Mouse (Mus musculus): ENCODE results near the gene Syt11.

Gene Syt11

DNA sequence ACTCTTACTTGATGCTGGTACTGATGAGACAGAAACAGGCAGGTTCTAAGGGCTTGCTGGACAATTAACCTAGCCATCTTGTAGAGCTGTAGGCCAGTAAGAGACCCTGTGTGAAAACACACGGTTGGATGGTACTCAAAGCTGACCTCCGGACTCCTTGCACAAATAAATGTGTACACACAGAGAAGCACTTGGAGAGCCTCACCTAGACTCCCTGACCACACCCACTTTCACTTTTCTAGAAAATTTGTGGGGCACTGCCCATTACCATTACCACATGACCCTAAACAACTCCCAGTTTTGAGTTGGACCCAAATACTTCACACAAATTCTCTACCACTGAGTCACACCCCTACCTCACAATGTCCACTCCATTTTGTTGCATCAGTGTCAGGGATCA lies 38.4 kb downstream of the Syt11 start:
- CTCF ChIA-PET: interaction anchor here (1.1 kb wide), 1 partner anchor 60 kb away, joined by 6 read pairs; no protein-coding TSS in a partner anchor

DNA sequence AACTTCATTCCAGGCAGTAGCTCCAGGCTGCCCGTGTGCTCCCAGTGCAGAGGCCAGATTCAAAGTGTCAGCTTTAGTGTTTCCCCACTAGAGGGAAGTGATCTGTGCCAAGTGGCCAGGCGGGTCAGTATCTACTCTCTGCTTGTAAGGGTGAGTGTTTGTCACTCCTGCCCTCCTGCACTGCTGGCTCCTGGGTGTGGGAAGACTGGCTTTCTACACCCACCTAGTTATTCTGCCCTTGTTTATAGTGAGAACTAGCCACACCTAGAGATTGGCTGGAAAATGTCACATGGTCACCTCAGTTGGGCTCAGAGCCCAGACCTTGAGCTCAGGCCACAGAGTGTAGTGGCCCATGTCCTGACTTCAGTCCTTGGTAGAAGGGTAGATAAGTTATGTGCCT lies 55.9 kb downstream of the Syt11 start:
- CTCF ChIA-PET: no interaction called here

DNA sequence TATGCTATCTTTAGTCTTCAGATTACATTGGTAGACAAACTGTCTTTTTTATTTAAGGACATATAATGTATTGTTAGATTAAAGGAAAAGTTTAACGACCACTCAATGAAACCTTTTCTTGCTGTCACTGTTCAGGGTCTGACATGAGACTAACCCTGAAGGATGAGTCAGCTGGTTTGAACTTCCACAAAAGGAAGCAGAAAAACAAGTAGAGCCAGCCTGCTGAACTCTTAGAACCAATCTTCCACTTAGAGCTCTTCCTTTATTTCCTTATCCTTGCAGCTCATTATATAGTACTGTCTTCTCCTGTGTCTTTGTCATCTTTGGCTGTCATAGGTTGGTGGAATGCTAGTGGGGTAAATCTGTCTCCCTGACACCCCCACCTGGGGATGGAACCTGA lies 57.1 kb downstream of the Syt11 start:
- CTCF ChIA-PET: interaction anchor here (0.9 kb wide), 1 partner anchor 32 kb away, joined by 6 read pairs; the partner anchor contains the start of gene Khdc4

DNA sequence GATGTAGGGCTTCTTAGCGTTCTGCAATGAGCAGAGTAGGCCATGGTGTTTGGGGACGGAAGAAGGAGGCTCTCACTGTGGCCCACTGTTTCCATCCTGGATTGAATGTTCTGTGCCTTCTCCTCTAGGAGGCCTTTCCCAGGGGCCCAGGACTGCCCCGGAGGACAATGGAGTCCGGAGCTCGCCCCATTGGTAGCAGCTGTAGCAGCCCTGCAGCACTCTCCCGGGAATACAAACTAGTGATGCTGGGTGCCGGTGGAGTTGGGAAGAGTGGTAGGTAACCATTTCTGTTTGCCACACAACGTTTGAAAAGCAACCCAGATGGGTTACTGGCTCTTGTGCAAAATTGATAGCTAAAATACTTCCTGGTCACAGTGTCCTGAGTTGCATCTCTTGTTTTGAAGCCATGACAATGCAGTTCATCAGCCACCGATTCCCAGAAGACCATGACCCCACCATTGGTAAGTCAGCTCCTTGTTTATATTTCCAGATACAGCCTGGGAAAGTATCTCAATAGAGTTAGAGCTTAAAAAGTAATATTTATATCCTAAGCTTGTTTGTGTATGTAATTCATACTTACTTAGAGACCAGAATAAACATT lies 57.7 kb downstream of the Syt11 start:
- CTCF ChIA-PET: interaction anchor here (0.9 kb wide), 1 partner anchor 32 kb away, joined by 6 read pairs; the partner anchor contains the start of gene Khdc4

DNA sequence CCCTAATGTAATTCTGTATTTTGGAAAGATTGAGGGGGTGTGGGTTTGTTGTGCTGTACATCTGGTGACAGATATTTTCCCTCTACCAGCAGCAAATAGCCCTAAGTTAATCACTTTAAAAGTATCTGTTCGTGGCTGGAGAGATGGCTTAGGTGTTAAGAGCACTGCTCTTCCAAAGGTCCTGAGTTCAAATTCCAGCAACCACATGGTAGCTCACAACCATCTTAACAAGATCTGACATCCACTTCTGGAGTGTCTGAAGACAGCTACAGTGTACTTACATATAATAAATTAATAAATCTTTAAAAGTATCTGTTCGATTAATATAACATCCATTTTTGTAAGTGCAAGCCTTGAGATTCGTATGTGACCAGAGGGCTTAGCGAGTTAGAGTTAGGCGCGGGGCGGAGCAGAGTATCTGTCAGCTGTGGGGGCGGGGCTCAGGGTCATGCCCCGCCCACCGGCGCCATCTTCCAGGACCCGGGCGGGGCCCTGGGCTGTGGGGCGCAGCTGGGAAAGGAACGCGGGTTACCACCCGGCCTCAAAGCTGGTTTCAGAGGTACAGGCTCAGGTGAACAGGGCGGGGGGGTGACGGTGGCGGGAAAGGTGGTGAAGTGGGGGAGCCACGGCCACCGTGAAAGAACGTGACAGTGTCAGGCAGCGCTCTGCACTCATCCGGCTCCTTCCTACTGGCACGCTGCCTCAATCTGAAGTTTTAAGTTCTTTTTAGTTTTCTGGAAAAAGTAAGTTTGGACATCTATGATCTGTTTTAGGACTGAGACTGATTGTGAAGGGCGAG lies 58.4 kb downstream of the Syt11 start, which contains the start of gene Rit1:
TSS of gene Rit1 (plus strand) at position 440 of the 799 bp plus-strand sequence.
- CTCF ChIA-PET: interaction anchor here (0.6 to 0.9 kb wide), 2 partner anchors 21 to 1721 kb away, joined by 3 read pairs; no protein-coding TSS in a partner anchor

DNA sequence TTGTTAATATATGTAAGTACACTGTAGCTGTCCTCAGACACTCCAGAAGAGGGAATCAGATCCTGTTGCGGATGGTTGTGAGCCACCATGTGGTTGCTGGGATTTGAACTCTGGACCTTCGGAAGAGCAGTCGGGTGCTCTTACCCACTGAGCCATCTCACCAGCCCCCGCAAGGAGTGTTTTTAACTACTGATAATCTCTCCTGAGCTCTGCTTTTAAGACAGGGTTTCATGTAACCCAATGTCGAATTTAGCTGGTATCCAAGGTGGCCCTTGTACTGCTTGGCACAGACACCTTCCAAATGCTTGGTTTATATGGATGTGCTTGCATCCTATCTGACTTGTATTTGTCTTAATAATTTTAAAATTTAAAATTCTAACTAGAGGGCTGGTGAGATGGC lies 59.2 kb downstream of the Syt11 start:
- CTCF ChIA-PET: interaction anchor here (0.6 to 0.9 kb wide), 2 partner anchors 30 to 1722 kb away, joined by 3 to 8 read pairs; partner anchors contain the start of gene Khdc4

DNA sequence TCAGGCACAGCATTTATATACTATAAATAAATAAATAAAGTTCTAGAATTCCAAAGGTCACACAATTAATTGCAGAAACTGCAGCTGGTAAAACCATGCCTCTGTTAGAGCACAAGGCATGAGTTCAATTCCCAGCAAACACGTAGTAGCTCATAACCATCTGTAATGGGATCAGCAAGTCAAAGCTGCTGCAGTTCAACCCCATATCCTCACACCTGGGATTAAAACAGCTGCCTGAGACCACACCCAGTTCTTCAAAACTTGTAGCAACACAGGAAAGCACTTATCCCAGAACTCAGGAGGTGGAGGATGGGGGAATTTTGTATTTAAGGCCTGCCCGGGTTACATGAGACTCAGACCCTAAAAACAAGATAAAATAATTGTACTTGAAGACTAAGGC lies 60.2 kb downstream of the Syt11 start:
- CTCF ChIA-PET: interaction anchor here (0.6 to 0.7 kb wide), 2 partner anchors 13 to 345 kb away, joined by 3 to 5 read pairs; no protein-coding TSS in a partner anchor

DNA sequence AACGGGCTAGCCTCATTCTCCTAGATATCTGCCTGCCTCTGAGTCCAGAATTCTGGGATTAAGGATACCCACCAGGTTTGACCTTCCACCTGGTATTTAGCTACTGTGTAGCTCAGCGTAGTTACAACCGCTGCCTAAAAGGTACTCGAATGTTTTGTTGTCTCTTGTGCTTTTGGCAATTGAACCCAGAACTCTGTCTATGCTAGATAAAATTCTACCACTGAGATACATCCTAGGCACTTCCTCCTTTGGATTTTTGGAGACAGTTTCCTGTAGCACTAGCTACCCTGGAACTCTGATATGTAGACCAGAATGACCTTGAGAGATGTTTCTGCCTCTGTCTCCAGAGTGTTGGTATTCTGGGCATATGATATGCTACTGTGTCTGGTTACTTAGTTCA lies 61.3 kb downstream of the Syt11 start:
- CTCF ChIA-PET: interaction anchor here (0.7 kb wide), 1 partner anchor 21 kb away, joined by 3 read pairs; no protein-coding TSS in a partner anchor

DNA sequence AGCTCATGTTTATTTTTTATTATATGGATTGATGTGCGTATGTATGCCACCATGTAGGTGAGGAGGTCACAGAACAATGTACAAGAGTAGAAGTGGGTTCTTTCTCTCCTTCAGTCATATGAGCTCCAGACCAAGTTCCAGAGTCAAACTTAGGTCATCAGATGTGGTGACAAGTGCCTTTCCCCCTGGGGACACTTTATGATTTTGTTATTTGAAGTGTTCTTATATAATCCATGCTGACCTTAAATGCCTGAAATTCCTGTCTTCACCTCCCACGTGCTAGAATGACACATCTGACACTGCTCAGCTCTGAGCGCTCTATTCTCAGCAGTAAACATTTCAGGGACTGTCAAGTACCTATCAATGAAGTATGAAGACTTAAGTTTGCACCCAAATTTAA lies 73.7 kb downstream of the Syt11 start:
- CTCF ChIA-PET: no interaction called here

DNA sequence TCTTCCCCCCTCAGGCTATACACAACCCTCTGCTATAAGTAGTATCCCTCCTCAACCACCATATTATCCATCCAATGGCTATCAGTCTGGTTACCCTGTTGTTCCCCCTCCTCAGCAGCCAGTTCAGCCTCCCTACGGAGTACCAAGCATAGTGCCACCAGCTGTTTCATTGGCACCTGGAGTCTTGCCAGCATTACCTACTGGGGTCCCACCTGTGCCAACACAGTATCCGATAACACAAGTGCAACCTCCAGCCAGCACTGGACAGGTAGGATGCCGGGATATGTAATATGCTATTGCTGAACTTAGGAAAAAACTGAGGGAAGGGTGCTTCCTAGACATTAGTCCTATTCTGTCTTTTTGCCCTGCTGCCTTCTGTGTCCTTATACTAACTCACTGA lies 74.7 kb downstream of the Syt11 start:
- CTCF ChIA-PET: no interaction called here

DNA sequence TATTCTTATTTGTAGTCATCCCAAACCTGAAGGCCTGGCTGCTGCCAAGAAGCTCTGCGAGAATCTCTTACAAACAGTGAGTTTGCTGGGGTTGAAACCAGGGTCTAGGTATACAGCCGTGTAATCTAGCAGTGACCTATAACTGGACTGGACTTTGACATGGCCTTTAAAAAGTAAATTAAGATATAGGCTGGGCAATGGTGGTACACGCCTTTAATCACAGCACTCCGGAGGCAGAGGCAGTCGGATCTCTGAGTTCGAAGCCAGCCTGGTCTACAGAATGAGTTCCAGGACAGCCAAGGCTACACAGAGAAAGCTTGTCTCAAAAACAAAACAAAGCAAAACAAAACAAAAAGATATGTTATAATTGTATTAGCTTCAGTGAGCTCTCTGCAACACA lies 76.1 kb downstream of the Syt11 start:
- CTCF ChIA-PET: no interaction called here

DNA sequence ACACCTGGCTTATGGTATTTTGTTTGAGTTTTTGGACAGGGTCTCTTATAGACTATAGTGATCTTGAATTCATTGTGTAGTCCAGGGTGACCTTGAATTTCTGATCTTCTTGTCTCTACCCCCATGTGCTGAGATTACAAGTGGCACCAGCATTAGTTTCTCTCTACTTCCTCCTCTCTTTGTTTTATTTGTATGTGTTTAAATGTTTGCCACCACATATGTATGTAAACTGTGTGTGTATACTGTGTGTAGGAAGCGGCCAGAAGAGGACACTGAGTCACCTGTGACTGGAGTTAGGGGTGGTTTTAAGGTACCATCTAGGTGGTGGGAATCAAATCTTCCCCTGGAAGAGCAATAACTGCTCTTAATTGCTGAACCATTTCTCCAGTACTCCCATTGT lies 76.9 kb downstream of the Syt11 start:
- CTCF ChIA-PET: no interaction called here

DNA sequence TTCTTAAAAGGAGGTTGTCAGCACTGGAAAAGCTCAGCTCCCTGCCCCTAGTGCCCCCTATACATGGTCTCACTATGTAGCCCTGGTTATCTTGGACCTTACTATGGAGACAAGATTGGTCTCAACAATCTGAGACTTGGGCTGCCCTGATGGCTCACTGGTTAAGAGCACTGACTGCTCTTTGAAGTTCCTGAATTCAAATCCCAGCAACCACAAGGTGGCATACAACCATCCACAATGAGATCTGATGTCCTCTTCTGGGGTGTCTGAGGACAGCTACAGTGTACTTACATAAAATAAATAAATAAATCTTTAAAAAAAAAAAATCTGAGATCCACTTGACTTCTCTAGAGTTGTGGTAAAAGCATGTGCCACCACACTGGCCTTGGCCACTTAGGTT lies 79.4 kb downstream of the Syt11 start:
- CTCF ChIA-PET: interaction anchor here (0.7 kb wide), 1 partner anchor 21 kb away, joined by 3 read pairs; the partner anchor contains the start of gene Rit1

Data from spleen, embryonic (tissue).